Mouse (Mus musculus): ENCODE measurements around the gene Rbm19. TPM values are rescaled to one million over a fixed set of nuclear protein-coding genes. Genes with fewer than 3 reads are reported as not detected.

Gene Rbm19
- polyA plus RNA-seq, 1 experiment: 10.0 TPM

- DNase-seq: no peak
- Histone ChIP-seq H3K4me1 (ENCODE audit: control insufficient read depth, insufficient read depth, low read length) (0 out of 2 replicates have a peak, but pooled peaks cover 2% of the 10 kb centered on the region), H3K4me3 (replicated peaks; ENCODE audit: extremely low read depth, low read depth, low read length) (no peak overlapping the region)
- WGBS: 60% methylated on average over 4 of the region's 4 CpGs
- TF ChIP-seq POLR2A (IDR thresholded peaks at IDR 0.05; ENCODE audit: borderline replicate concordance, extremely low read depth, low read depth, low read length) (no peak), CTCF (IDR thresholded peaks at IDR 0.05; ENCODE audit: insufficient read depth, low read length) (no peak)
Observed at GRCm38 (mm10) chr5:120207492-120207891, 91.2 kb downstream of the Rbm19 start.

- WGBS: 19% methylated on average over 11 of the region's 11 CpGs
- DNase-seq: no peak
- Histone ChIP-seq H3K4me1 (ENCODE audit: control insufficient read depth, insufficient read depth, low read length) (0 out of 2 replicates have a peak, but pooled peaks cover 2% of the 10 kb centered on the region), H3K4me3 (replicated peaks; ENCODE audit: extremely low read depth, low read depth, low read length) (no peak overlapping the region)
- TF ChIP-seq CTCF (IDR thresholded peaks at IDR 0.05; ENCODE audit: insufficient read depth, low read length): no peak
- no peak for TF ChIP-seq POLR2A (IDR thresholded peaks at IDR 0.05; ENCODE audit: borderline replicate concordance, extremely low read depth, low read depth, low read length)
Observed at GRCm38 (mm10) chr5:120210668-120211067, 94.4 kb downstream of the Rbm19 start.

- TF ChIP-seq POLR2A (IDR thresholded peaks at IDR 0.05; ENCODE audit: borderline replicate concordance, extremely low read depth, low read depth, low read length) (no peak), CTCF (IDR thresholded peaks at IDR 0.05; ENCODE audit: insufficient read depth, low read length) (0 out of 2 replicates have a peak, but pooled peaks have one; percentile 3)
- 13% methylated on average over 17 of the region's 17 CpGs for WGBS
Observed at GRCm38 (mm10) chr5:120211182-120211581, 94.9 kb downstream of the Rbm19 start.

GRCm38 (mm10) chr5:120214511-120214910 is 98.2 kb downstream of the Rbm19 start:
- no peak overlapping the region for H3K4me3 ChIP-seq (replicated peaks; ENCODE audit: extremely low read depth, low read depth, low read length)
- no peak for DNase-seq
- TF ChIP-seq CTCF (IDR thresholded peaks at IDR 0.05; ENCODE audit: insufficient read depth, low read length): no peak
- no peak for TF ChIP-seq POLR2A (IDR thresholded peaks at IDR 0.05; ENCODE audit: borderline replicate concordance, extremely low read depth, low read depth, low read length)
- H3K4me1 ChIP-seq (ENCODE audit: control insufficient read depth, insufficient read depth, low read length): 0 out of 2 replicates have a peak, but pooled peaks cover 2% of the 10 kb centered on the region
- WGBS: 55% methylated on average over 3 of the region's 3 CpGs

More at GRCm38 (mm10) chr5:120211182-120211581, 94.9 kb downstream of the Rbm19 start:
- H3K4me3 ChIP-seq (replicated peaks; ENCODE audit: extremely low read depth, low read depth, low read length): no peak overlapping the region
- no peak for DNase-seq
- 0 out of 2 replicates have a peak, but pooled peaks cover 2% of the 10 kb centered on the region for H3K4me1 ChIP-seq (ENCODE audit: control insufficient read depth, insufficient read depth, low read length)

GRCm38 (mm10) chr5:120221216-120221615 is 105.0 kb downstream of the Rbm19 start:
- Histone ChIP-seq H3K4me1 (ENCODE audit: control insufficient read depth, insufficient read depth, low read length) (no peaks in the 10 kb centered on the region), H3K4me3 (replicated peaks; ENCODE audit: extremely low read depth, low read depth, low read length) (no peak overlapping the region)
- no peak for TF ChIP-seq CTCF (IDR thresholded peaks at IDR 0.05; ENCODE audit: insufficient read depth, low read length)
- no peak for TF ChIP-seq POLR2A (IDR thresholded peaks at IDR 0.05; ENCODE audit: borderline replicate concordance, extremely low read depth, low read depth, low read length)
- no peak for DNase-seq
- 10% methylated on average over 4 of the region's 4 CpGs for WGBS

- no peak for TF ChIP-seq POLR2A (IDR thresholded peaks at IDR 0.05; ENCODE audit: borderline replicate concordance, extremely low read depth, low read depth, low read length)
- no peak for TF ChIP-seq CTCF (IDR thresholded peaks at IDR 0.05; ENCODE audit: insufficient read depth, low read length)
- Histone ChIP-seq H3K4me1 (ENCODE audit: control insufficient read depth, insufficient read depth, low read length) (no peaks in the 10 kb centered on the region), H3K4me3 (replicated peaks; ENCODE audit: extremely low read depth, low read depth, low read length) (no peak overlapping the region)
- no peak for DNase-seq
- WGBS: 43% methylated on average over 14 of the region's 14 CpGs
Observed at GRCm38 (mm10) chr5:120225383-120225782, 109.1 kb downstream of the Rbm19 start.

- Histone ChIP-seq H3K4me1 (ENCODE audit: control insufficient read depth, insufficient read depth, low read length) (no peaks in the 10 kb centered on the region), H3K4me3 (replicated peaks; ENCODE audit: extremely low read depth, low read depth, low read length) (no peak overlapping the region)
- WGBS: 32% methylated on average over 20 of the region's 20 CpGs
- DNase-seq: no peak
- no peak for TF ChIP-seq CTCF (IDR thresholded peaks at IDR 0.05; ENCODE audit: insufficient read depth, low read length)
- no peak for TF ChIP-seq POLR2A (IDR thresholded peaks at IDR 0.05; ENCODE audit: borderline replicate concordance, extremely low read depth, low read depth, low read length)
Observed at GRCm38 (mm10) chr5:120228613-120229409, 112.5 kb downstream of the Rbm19 start.

- WGBS: 10% methylated on average over 24 of the region's 25 CpGs
- H3K4me3 ChIP-seq (replicated peaks; ENCODE audit: extremely low read depth, low read depth, low read length): no peak overlapping the region
- no peaks in the 10 kb centered on the region for H3K4me1 ChIP-seq (ENCODE audit: control insufficient read depth, insufficient read depth, low read length)
- TF ChIP-seq POLR2A (IDR thresholded peaks at IDR 0.05; ENCODE audit: borderline replicate concordance, extremely low read depth, low read depth, low read length): no peak
- no peak for TF ChIP-seq CTCF (IDR thresholded peaks at IDR 0.05; ENCODE audit: insufficient read depth, low read length)
- no peak for DNase-seq
Observed at GRCm38 (mm10) chr5:120231435-120232147, 115.3 kb downstream of the Rbm19 start.

GRCm38 (mm10) chr5:120235147-120235546 is 118.9 kb downstream of the Rbm19 start:
- WGBS: 49% methylated on average over 5 of the region's 5 CpGs
- TF ChIP-seq POLR2A (IDR thresholded peaks at IDR 0.05; ENCODE audit: borderline replicate concordance, extremely low read depth, low read depth, low read length) (no peak), CTCF (IDR thresholded peaks at IDR 0.05; ENCODE audit: insufficient read depth, low read length) (no peak)

More at GRCm38 (mm10) chr5:120235147-120235546, 118.9 kb downstream of the Rbm19 start:
- DNase-seq: no peak
- Histone ChIP-seq H3K4me3 (replicated peaks; ENCODE audit: extremely low read depth, low read depth, low read length) (no peak overlapping the region), H3K4me1 (ENCODE audit: control insufficient read depth, insufficient read depth, low read length) (no peaks in the 10 kb centered on the region)
